Mouse (Mus musculus) right cerebral cortex, adult 2 months (tissue): ENCODE results near the gene Ncbp3.

Source experiments
- DNase-seq, 2 experiments: peaks; one replicate each; pipeline ENCODE4 v3.0.0; 2021 to 2022; ENCODE audit warnings: low spot score in 2 of 2

The Ncbp3 gene

GRCm38 (mm10) chr11:73085391-73085790 lies 37.8 kb downstream of the Ncbp3 start:
- no peak for DNase-seq

GRCm38 (mm10) chr11:73087700-73088480 lies 40.3 kb downstream of the Ncbp3 start:
- no peak for DNase-seq

DNA sequence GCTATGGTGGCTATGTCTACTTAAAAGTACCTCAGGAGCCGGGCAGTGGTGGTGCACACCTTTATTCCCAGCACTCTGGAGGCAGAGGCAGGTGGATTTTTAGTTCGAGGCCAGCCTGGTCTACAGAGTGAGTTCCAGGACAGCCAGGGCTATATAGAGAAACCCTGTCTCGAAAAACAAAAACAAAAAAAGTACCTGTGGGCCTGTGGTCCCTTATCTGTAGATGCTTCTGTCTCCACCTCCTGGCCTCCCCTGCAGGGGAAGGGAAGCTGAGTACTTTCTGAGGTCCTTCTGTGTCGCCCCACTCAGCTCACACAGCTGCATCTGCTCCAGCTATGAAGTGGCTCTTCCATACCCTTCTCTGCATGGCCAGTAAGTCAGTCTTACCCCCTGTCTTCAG lies 42.7 kb downstream of the Ncbp3 start, which contains the start of gene Itgae:
Itgae (plus strand) TSS at position 301 of the 400 bp plus-strand sequence.
- DNase-seq: no peak

GRCm38 (mm10) chr11:73090826-73091225 lies 43.2 kb downstream of the Ncbp3 start:
- no peak for DNase-seq

DNA sequence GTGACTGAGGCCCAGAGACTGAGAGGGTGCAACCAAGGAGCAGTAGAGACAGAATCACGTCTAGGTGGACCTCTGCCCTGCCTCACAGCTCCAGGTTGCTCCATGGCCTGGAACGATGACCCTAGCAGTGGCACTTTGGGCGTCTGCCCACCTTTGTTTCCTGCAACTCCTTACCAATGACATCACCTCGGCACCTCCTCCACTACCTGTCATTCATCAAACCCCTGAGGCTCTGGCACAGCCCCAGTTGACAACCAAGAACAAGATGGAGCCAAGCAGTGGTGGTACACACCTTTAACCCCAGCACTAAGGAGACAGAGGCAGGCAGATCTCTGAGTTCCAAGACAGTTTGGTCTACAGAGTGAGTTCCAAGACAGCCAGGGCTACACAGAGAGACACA lies 44.5 kb downstream of the Ncbp3 start:
- no peak for DNase-seq

DNA sequence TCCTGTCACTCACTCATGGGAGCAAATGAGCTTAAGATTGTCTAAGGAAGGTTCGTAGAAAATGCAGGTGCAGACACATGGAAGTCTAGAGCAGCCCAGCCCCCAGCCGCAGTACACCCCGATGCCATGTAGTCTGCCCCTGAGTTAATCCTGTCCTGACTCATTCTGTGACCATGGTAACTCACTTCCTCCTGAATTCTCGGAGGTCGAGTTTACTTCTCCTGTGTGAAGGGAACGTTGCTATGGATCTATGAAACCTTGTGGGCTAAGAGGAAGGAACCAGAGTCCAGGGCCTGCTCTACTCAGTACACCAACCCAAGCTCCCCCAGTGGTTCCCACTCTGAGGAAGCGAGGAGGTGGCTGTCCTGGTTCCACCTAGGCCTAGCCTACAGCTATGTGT lies 45.3 kb downstream of the Ncbp3 start:
- DNase-seq: no peak

DNA sequence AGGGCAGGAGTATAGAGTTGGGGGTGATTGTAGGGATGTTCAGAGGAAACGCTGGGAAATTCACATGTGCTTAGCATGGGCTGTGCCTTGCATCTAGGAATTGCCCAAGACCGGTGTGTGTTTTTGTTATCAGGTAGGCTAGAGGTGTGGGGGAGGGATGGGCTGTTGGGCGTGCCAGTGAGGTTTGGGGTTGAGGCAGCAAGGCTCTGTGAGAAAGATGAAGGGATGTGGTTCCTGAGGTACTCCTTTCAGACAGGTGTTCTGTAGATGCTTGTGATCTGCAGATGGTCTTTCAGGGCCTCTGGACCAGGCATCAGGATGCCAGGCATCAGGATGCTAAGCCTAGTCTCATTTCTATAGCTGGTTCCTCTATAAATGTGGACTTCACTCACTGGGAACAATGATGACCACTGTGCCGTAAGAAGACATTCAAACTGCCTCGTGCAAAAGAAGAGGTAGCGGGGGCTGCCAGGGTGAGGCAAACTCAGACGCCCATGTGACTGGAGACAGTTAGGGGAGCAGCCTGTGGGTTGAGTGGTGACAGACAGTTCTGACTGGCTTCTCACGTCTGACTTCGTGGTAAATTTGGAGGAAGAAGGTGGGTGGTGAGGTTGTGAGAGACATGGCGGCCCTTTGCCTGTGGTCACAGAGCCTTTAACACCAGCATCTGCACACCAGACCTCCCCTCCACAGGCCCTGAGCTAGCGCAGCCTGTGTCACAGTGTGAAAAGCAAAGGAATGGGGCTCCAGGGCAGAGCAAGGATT lies 46.8 kb downstream of the Ncbp3 start:
- no peak for DNase-seq

GRCm38 (mm10) chr11:73098860-73099259 lies 51.3 kb downstream of the Ncbp3 start:
- no peak for DNase-seq

DNA sequence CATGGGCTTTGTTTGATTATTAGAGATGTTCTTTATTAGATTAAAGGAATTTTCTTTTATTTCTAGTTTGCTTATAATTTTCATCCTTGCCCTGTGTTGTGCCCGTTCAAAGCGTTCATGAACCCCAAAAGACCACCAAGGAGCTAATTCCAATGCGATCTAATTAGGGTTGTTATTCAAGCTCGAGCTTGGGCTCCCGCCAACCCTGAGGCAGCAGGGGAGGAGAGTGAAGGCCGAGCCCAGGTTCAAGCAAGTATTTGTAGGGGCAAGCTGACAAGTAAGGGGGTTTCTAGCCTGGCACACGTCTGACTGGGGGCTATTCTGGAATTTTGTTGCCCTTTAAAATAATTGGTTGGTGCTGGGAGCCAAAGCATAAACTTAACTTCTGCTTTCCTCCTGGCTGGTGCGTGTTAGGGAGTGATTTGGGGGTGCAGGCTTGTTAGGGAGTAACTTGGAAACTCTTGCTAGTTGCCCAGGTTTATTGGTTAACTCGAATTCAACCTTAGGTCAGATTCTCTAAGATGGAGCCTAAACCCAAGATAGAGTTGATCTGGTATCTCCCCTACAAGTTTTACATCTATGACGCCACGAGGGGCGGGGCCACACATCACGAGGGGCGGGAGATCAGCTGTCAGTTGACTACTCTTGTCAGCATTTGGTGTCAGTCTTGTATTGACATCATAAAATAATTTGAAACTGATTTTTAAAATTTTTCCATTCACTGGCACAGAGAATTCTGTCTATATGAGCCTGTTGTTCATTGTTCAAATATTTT lies 52.6 kb downstream of the Ncbp3 start:
- no peak for DNase-seq

GRCm38 (mm10) chr11:73101308-73101707 lies 53.7 kb downstream of the Ncbp3 start:
- DNase-seq: no peak

DNA sequence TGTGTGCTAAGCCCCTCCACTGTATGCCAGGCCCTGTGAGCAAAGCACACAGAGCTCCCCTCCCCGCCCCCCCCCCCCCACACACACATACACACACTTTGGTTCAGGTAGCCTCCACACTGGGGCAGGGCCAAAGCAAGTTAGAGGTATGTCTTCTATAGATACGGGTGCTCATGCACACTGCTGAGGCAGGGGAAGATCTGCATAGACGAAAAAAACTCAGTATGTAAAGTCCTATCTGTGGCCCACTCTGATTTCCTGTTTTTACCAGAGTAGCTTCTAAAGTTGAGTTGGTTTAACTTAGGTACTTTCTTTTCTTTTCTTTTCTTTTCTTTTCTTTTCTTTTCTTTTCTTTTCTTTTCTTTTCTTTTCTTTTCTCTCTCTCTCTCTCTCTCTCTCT lies 57.7 kb downstream of the Ncbp3 start:
- no peak for DNase-seq

DNA sequence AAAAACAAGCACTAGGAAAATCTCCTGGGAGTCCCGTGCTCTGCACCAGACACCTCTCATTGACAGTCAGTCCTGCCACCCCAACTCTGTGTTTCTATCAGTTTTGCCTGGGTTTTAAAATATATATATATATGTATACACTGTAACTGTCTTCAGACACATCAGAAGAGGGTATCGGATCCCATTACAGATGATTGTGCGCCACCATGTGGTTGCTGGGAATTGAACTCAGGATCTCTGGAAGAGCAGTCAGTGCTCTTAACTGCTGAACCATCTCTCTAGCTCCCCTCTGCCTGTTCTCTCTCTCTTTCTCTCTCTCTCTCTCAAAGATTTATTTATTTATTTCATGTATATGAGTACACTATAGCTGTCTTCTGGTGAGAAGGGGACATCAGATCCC lies 59.8 kb downstream of the Ncbp3 start:
- peak; percentile 74 to 77 for DNase-seq

GRCm38 (mm10) chr11:73108195-73108897 lies 60.8 kb downstream of the Ncbp3 start:
- no peak for DNase-seq

GRCm38 (mm10) chr11:73108898-73109625 lies 61.5 kb downstream of the Ncbp3 start:
- DNase-seq: no peak

DNA sequence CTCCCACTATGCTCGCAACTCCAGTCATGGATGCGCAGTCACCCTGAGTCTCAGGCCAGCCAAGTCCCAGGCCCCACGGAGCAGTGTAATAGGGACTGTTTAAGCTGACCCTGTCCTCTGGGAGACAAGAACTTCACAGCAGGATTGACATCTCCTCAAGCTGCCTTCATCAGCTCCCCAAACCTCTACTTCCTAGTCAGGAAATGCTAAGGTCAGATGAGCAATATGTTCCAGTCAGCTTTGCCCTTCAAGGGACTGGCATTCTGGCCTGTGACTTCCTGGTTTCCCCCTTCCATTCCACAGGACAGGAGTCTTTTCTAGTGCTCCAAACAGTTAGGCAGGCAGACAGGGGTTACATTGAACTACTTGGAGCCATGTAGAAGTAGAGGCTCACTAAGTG lies 62.4 kb downstream of the Ncbp3 start:
- DNase-seq: no peak

DNA sequence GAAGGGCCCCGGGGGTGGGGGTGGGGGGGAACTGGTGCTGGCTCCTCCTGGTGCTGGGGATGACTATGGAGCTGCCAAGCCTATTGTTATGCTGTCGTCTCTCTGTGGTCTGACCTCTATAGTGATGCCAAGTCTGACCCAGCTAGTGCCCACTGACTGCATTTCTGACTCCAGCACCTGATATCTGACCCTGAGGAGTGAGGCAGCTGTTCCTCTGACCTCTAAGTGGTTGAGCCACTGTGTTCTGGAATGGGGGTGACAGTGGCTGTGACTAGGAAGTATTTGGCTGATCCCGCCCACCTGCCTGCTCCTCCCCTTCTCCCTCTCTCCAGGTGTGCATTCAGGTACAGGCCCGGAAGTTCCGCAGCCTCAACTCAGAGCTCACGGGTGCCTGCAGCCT lies 63.8 kb downstream of the Ncbp3 start:
- no peak for DNase-seq

DNA sequence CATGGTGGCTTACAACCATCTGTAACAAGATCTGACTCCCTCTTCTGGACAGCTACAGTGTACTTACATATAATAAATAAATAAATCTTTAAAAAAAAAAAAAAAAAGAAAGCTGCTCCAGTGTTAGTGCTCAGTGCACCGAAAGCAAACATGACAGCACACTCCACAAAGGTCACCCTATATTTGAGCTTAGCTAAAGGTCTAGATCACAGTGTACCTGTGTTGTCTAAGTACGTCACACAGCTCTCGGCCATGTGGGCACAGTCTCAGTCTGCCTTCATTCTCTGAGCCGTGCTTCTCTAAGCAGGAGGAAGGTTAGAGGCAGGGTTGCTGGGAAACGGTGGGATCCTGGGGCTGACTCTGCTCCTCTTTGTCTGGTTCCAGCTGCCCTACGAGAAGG lies 78.9 kb downstream of the Ncbp3 start:
- DNase-seq: no peak

- DNase-seq: peak; percentile 40 to 43
Observed at GRCm38 (mm10) chr11:73131020-73131419, 83.4 kb downstream of the Ncbp3 start.

DNA sequence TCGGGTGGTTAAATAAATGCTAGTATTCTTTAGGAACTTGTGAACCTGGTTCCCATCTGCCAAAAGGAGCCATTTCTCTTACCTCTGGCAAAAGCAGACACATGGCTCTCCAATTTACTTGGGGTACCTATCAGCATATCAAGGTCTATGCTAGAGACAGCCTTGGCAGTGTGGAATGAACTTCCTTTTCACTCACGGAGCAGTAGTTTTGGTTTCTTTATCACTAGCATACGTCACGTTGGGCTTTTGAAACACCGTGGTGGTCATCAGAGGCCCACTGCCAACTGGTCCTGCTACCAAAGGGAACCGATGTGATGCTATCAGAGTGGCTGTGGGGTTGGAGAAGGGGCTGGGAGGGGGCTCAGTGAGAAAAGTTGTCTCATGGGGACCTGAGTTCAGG lies 85.4 kb downstream of the Ncbp3 start:
- no peak for DNase-seq

DNA sequence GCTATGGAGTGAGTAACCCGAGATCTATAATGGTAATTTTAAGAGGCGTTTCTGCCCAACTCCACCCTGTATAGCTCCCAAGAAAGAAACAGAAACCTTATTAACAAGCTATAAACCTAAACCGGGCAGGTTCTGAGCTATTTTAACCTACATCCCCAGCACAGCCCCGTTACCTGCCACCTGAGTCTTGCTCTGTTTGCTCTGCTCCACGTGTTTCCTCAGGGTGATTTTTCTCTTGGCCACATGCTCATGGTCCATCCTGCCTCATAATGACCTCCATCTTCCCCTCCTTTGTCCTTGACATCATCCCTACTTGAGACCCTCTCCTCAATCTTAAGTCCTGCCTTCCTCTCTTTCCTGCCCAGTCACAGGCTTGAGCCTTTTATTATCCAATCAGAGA lies 86.6 kb downstream of the Ncbp3 start:
- DNase-seq: no peak

- DNase-seq: no peak
Observed at GRCm38 (mm10) chr11:73136587-73136986, 89.0 kb downstream of the Ncbp3 start.
